Mouse (Mus musculus): ENCODE results near the gene Gmppb. TPM values are rescaled to one million over a fixed set of nuclear protein-coding genes. Genes with fewer than 3 reads are reported as not detected.
A peak's percentile ranks its signal among the peaks of the same experiment; 100 is the strongest.

The Gmppb gene
- polyA plus RNA-seq, 1 experiment, result 8.2 TPM

- H3K4me3 ChIP-seq (ENCODE audit: insufficient read depth, low read depth, low read length), result no peak overlapping the region
- no peak overlapping the region for H3K27ac ChIP-seq (replicated peaks; ENCODE audit: low read depth, low read length)
- H3K4me1 ChIP-seq (ENCODE audit: control insufficient read depth, insufficient read depth, insufficient read length, low read length), result no peaks in the 10 kb centered on the region; the same call in 1 of the 2 replicates
These were observed 4.1 kb upstream of the Gmppb start for GRCm38 (mm10) chr9:108044751-108045492.

- Histone ChIP-seq H3K4me1 (ENCODE audit: control insufficient read depth, insufficient read depth, insufficient read length, low read length) (no peaks in the 10 kb centered on the region; the same call in 1 of the 2 replicates), H3K4me3 (ENCODE audit: insufficient read depth, low read depth, low read length) (no peak overlapping the region), H3K27ac (replicated peaks; ENCODE audit: low read depth, low read length) (no peak overlapping the region)
These were observed 2.5 kb upstream of the Gmppb start for GRCm38 (mm10) chr9:108046582-108046981.

GRCm38 (mm10) chr9:108047601-108048565 is 1.2 kb upstream of the Gmppb start:
- Histone ChIP-seq H3K4me1 (ENCODE audit: control insufficient read depth, insufficient read depth, insufficient read length, low read length) (no peaks in the 10 kb centered on the region; the same call in 1 of the 2 replicates), H3K27ac (replicated peaks; ENCODE audit: low read depth, low read length) (no peak overlapping the region), H3K4me3 (ENCODE audit: insufficient read depth, low read depth, low read length) (peak overlapping the region; percentile 52; the same call in 1 of the 2 replicates)

- H3K27ac ChIP-seq (replicated peaks; ENCODE audit: low read depth, low read length), result no peak overlapping the region
- H3K4me3 ChIP-seq (ENCODE audit: insufficient read depth, low read depth, low read length), result peak overlapping the region; percentile 52
- H3K4me1 ChIP-seq (ENCODE audit: control insufficient read depth, insufficient read depth, insufficient read length, low read length), result peaks cover 3% of the 10 kb centered on the region; the same call in 1 of the 2 replicates
These were observed 481 bp upstream of the Gmppb start for GRCm38 (mm10) chr9:108048566-108048955.

DNA sequence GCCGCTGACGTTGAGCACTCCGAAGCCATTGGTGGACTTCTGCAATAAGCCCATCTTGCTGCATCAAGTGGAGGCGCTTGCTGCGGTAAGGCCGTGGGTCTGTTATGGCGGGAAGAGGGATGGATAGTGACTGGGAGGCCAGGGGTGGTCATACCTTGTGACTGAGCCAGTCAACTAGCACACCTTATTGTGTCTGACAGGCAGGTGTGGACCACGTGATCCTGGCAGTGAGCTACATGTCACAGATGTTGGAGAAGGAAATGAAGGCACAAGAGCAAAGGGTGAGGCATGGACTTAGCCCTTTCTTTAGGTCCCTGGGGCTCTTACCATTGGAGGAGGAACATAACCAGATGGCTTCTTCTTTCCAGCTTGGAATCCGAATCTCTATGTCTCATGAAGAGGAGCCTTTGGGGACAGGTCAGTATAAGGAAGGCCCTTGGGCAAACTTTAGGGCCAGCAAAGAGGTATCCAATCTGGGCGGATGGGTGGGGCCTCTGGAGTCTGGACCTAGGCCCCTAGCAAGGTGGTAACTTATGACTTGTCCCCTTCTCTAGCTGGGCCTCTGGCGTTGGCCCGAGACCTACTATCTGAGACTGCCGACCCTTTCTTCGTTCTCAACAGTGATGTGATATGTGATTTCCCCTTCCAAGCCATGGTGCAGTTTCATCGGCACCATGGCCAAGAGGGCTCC is 664 bp downstream of the Gmppb start:
- peak overlapping the region; percentile 76 for H3K27ac ChIP-seq (replicated peaks; ENCODE audit: low read depth, low read length)
- H3K4me1 ChIP-seq (ENCODE audit: control insufficient read depth, insufficient read depth, insufficient read length, low read length), result peaks cover 3% of the 10 kb centered on the region; the same call in 1 of the 2 replicates
- peak overlapping the region; percentile 90 for H3K4me3 ChIP-seq (ENCODE audit: insufficient read depth, low read depth, low read length)

DNA sequence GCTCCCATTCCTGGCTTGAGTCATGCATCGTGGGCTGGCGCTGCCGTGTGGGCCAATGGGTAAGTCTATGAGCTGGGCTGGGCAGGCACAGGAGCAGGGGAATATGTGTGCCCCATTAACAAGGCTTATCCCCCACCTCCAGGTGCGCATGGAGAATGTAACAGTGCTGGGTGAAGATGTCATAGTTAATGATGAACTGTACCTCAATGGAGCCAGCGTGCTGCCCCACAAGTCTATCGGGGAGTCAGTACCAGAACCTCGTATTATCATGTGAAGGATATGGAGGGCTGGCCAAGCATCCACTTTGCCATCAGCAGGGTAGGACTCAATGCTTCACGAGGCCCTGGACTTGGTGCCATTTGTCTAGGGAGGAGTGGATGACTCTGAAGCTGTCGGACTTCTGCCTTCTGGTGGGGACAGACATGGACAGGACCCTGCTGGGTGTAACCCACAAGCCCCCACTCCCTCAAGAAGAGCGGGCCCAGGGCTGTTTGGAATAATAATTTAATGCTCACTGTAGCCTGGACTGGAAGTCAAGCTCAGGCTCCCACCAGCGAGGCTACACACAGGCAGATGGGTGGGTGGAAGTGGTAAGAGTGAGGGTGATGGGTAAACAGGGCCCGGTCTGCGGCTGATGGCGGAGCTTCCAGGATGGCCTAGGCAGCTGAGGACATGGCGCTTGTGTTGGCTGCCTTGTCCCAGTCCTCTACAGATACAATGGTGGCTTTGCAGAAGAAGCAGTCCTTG is 2.3 kb downstream of the Gmppb start:
- H3K27ac ChIP-seq (replicated peaks; ENCODE audit: low read depth, low read length), result no peak overlapping the region
- H3K4me3 ChIP-seq (ENCODE audit: insufficient read depth, low read depth, low read length), result no peak overlapping the region

DNA sequence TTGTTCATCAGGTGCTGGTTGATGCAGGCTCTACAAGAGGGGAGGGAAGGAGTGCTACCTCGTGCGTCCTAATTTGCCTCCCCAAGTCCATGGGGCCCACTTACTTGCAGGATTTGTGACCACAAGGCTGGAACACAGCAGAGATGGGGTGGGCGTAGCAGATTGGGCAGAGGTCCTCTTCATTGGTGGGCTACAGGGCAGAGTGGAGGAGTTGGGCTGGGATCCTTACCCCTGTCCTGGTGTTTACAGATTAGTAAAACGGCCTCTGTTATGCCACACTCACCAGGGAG is 2.8 kb downstream of the Gmppb start:
- Histone ChIP-seq H3K4me1 (ENCODE audit: control insufficient read depth, insufficient read depth, insufficient read length, low read length) (peaks cover 7% of the 10 kb centered on the region), H3K4me3 (ENCODE audit: insufficient read depth, low read depth, low read length) (no peak overlapping the region), H3K27ac (replicated peaks; ENCODE audit: low read depth, low read length) (no peak overlapping the region)

More for the DNA sequence above, 2.3 kb downstream of the Gmppb start:
- H3K4me1 ChIP-seq (ENCODE audit: control insufficient read depth, insufficient read depth, insufficient read length, low read length), result peaks cover 3% of the 10 kb centered on the region; the same call in 1 of the 2 replicates

- Histone ChIP-seq H3K4me3 (ENCODE audit: insufficient read depth, low read depth, low read length) (no peak overlapping the region), H3K27ac (replicated peaks; ENCODE audit: low read depth, low read length) (no peak overlapping the region)
These were observed 3.4 kb downstream of the Gmppb start for GRCm38 (mm10) chr9:108052411-108052810.

DNA sequence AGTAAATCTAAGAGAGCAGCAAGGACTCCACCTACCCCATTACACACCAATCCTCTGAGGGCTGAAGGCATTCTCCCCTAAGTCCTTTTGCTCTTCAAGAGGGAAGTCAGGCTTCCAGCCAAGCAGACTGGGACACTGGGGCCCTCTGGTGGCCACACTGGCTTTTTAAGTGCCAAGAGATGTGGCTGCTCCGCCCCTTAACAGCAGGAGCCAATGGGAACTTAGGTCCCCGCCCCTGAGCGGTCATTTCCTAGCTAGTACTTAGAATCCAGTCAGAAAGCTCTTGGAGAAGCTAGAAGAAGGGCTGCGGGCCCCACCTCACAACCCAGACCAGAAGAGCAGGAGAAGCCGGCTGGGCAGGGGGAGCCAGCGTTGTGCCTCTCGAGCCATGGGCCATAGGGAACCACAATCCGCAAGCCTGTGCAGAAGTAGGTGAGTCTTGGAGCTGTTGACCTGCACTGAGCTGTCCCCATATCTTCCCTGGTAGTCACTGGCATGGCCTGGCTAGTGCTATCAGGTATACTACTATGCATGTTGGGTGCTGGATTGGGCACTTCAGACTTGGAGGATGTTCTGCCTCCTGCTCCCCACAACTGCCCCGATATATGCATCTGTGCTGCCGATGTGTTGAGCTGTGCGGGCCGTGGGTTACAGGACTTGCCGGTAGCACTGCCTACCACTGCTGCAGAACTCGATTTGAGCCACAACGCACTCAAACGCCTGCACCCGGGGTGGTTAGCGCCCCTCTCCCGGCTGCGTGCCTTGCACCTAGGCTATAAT is 4.0 kb downstream of the Gmppb start, which contains the start of gene Amigo3:
TSS of gene Amigo3 (plus strand) at position 275 of the 780 bp plus-strand sequence.
- H3K4me1 ChIP-seq (ENCODE audit: control insufficient read depth, insufficient read depth, insufficient read length, low read length), result peaks cover 13% of the 10 kb centered on the region
- no peak within 1 kb of the TSS for H3K27ac ChIP-seq (replicated peaks; ENCODE audit: low read depth, low read length)
- peak within 1 kb of the TSS; percentile 29; the same call in 1 of the 2 replicates for H3K4me3 ChIP-seq (ENCODE audit: insufficient read depth, low read depth, low read length)

More at GRCm38 (mm10) chr9:108052411-108052810, 3.4 kb downstream of the Gmppb start:
- peaks cover 9% of the 10 kb centered on the region for H3K4me1 ChIP-seq (ENCODE audit: control insufficient read depth, insufficient read depth, insufficient read length, low read length)

- H3K4me1 ChIP-seq (ENCODE audit: control insufficient read depth, insufficient read depth, insufficient read length, low read length), result peaks cover 13% of the 10 kb centered on the region
- H3K27ac ChIP-seq (replicated peaks; ENCODE audit: low read depth, low read length), result no peak overlapping the region
- H3K4me3 ChIP-seq (ENCODE audit: insufficient read depth, low read depth, low read length), result no peak overlapping the region
These were observed 4.7 kb downstream of the Gmppb start for GRCm38 (mm10) chr9:108053665-108054225.

GRCm38 (mm10) chr9:108054331-108055040 is 5.4 kb downstream of the Gmppb start:
- H3K4me1 ChIP-seq (ENCODE audit: control insufficient read depth, insufficient read depth, insufficient read length, low read length), result peaks cover 13% of the 10 kb centered on the region
- no peak overlapping the region for H3K4me3 ChIP-seq (ENCODE audit: insufficient read depth, low read depth, low read length)

DNA sequence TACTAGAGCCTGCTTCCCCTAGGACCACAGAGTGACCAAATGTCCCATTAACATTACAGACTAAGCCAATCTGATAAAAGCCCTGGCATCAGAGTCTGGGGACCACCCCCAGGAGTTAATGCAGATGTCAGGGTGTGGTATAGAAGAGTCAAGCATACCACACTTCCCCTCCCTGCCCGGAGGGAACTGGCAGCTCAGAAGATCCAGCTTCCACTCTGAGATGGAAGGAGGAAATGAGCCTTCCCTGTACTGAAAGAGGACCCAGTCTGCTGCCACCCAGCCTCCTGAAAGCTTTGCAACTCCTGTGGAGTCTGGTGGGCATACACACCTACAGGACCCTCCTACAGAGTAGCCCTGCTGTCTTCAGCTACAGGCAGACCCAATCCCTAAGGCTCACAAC is 6.0 kb downstream of the Gmppb start:
- Histone ChIP-seq H3K4me3 (ENCODE audit: insufficient read depth, low read depth, low read length) (no peak overlapping the region), H3K27ac (replicated peaks; ENCODE audit: low read depth, low read length) (no peak overlapping the region)

More at GRCm38 (mm10) chr9:108054331-108055040, 5.4 kb downstream of the Gmppb start:
- no peak overlapping the region for H3K27ac ChIP-seq (replicated peaks; ENCODE audit: low read depth, low read length)

DNA sequence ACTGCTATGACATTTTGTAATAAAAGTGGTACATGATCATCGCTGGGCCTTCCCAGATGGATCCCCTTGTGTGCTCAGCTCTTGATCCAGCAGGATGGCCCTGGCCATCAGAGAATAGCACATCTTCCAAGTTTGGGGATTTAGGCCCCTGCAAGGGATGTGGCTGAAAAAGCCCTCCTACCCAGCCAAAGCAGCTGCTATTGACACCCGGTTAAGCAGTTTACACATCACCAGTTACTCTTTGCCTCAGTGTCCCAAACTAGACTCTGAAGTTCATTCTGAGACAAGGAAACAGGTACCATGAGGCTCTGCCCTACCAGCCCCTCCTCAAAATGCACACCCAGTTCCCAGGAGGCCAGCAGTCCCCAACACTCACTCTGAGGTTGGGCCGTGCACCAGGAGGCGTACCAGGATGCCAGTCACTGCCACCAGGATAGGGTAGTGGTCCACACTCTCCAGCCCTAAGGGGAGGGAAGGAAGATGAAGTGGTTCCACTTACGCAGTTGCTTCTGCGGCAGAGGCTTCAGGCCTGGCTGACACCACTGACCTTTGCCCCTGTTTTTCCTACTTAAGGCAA is 6.7 kb downstream of the Gmppb start:
- no peak overlapping the region for H3K4me3 ChIP-seq (ENCODE audit: insufficient read depth, low read depth, low read length)
- peaks cover 13% of the 10 kb centered on the region for H3K4me1 ChIP-seq (ENCODE audit: control insufficient read depth, insufficient read depth, insufficient read length, low read length)
- H3K27ac ChIP-seq (replicated peaks; ENCODE audit: low read depth, low read length), result no peak overlapping the region

More for the DNA sequence above, 6.0 kb downstream of the Gmppb start:
- H3K4me1 ChIP-seq (ENCODE audit: control insufficient read depth, insufficient read depth, insufficient read length, low read length), result peaks cover 13% of the 10 kb centered on the region
